Mouse (Mus musculus) adrenal gland, postnatal 10 days (tissue): ENCODE measurements around the gene Lep. TPM values are rescaled to one million over a fixed set of nuclear protein-coding genes. Genes with fewer than 3 reads are reported as not detected.

Experiments
- DNase-seq: peaks from one replicate; pipeline ENCODE4 v3.0.0; 2021; ENCODE audit warnings: mixed read lengths
- microRNA-seq: library from miRNA; unstranded; fragments of <30 nt; microRNA quantifications from one replicate; pipeline ENCODE4 v1.2.0, GENCODE M21; 2021
- total RNA-seq, 2 experiments: library from RNA; stranded (reverse); gene quantifications; 2 replicates each; pipeline ENCODE4 v1.2.3; 2021

Gene Lep
- total RNA-seq, 2 experiments from 2014 or later, result 6.8 to 8.6 TPM

DNA sequence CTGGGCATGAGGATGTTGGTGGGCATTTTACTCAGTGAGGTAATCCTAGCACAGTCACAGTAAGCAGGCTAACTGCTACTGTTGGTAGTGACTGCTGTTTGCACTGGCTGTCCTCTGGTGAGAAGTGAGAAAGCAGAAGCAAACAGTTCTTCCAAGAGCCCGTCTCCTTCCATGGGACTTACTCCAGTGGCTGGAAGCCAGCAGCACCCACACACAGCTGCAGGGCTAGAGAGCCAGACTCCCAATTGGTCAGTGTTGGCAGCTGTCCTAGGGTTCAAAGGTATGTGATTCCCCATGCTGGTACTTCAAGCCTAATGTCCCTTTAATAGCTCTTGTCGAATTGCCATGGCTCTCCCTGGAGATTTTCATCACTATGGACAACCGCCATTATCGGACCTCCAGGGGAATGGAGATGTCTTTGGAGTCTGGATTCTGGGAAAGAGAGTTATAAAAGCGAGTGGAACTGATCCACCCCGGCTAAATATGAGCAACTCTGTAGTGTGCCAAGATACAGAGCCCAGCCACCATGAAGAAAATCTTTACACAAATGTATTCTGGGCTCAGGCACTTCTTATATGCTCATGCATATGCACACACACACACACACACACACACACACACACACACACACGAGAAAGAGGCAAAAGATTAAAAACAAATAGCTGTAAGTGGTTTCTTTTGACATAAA, 57.5 kb downstream of the Lep start:
- DNase-seq, result peak; percentile 83

DNA sequence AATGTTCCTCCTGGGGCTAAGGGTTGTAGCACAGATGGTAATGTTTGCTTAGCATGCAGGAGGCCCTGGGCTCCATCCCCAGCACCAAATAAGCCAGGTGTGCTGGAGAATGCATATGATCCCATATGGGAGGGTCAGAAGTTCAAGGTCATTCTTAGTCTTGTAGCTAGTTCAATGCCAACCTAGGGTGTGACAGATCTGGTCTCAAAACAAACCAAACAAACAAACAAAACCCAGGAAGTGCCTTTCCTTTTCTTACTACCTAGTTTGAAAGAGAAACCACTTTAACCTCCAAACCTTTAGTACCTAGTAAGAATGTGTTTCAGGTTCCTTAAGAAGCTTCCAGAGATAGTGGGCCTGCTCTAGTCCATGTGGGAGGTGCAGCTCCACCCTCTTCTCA, 58.2 kb downstream of the Lep start:
- no peak for DNase-seq

DNA sequence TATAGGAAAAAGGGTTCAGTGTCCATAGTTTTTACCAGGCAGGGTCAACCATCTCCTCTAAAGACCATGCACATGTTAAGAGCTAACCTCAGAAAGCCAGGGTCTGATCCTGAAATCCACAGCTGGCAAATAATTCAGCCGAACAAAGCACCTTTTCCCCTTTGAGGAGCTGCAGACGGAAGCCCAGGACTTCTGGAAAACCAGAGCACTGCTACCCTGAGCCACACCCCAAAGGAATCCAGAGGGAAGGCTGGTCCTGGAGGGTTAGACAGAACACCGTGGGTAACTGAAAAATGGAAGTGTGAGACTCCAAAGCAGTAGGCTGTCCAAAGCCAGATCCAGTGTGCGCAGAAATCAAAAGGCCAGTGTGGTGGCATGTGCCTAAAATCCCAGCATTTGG, 58.9 kb downstream of the Lep start:
- DNase-seq, result no peak

GRCm38 (mm10) chr6:29119990-29120389, 60.0 kb downstream of the Lep start:
- no peak for DNase-seq

Small RNA genes lying within 50 kb of the gene (microRNA-seq; reads per million reads assigned to microRNA genes)
- gene Mir129-1, result 12.0 reads per million, percentile 21 among the genes with 10 or more reads in this experiment

Other genes starting within 250 kb of the Lep start
- gene Lrrc4, start 228.5 kb upstream of the Lep start, total RNA-seq, result 1 to 10 TPM; 5.2 to 5.9 TPM
- 10 to 100 TPM; 21.4 to 29.1 TPM for gene Rbm28, start 104.8 kb downstream of the Lep start, total RNA-seq
- gene Prrt4, start 119.4 kb downstream of the Lep start, total RNA-seq, result 1 to 10 TPM; 4.2 to 5.6 TPM
- gene Impdh1, start 156.1 kb downstream of the Lep start, total RNA-seq, result 100 to 1,000 TPM; 351 to 403 TPM
- 10 to 100 TPM in 1 of 2 experiments, 1 to 10 TPM in 1; 9.5 to 14.1 TPM for gene Hilpda, start 212.3 kb downstream of the Lep start, total RNA-seq
- under 1 TPM in 1 of 2 experiments, not detected in 1; 0.70 TPM for gene Fam71f2, start 219.4 kb downstream of the Lep start, total RNA-seq